Mouse (Mus musculus): Measurements from ENCODE around the gene Ilf3. TPM values are rescaled to one million over a fixed set of nuclear protein-coding genes. Genes with fewer than 3 reads are reported as not detected.
A peak's percentile ranks its signal among the peaks of the same experiment; 100 is the strongest.

The Ilf3 gene
- total and polyA plus RNA-seq, 2 experiments from 2014 or later: 89.5 to 184 TPM

- no peaks in the 10 kb centered on the region for H3K9me3 ChIP-seq (ENCODE audit: low read length)
- 6% methylated on average over 6 of the region's 6 CpGs for WGBS
- ATAC-seq (no peak), DNase-seq (ENCODE audit: low spot score) (no peak)
- H3K27ac ChIP-seq: peak overlapping the region; percentile 91
- H3K9ac ChIP-seq (replicated peaks; ENCODE audit: low read length): peak overlapping the region; percentile 95
- peaks cover 3% of the 10 kb centered on the region; the same call in 1 of the 2 replicates for H3K36me3 ChIP-seq (ENCODE audit: insufficient read depth, low read length)
- no peaks in the 10 kb centered on the region for H3K27me3 ChIP-seq (ENCODE audit: insufficient read depth, low read length)
- H3K4me1 ChIP-seq (ENCODE audit: insufficient read depth, low read length): peaks cover 21% of the 10 kb centered on the region
- H3K4me3 ChIP-seq (ENCODE audit: low read length): peak overlapping the region; percentile 97
- TF ChIP-seq CTCF (IDR thresholded peaks at IDR 0.05; ENCODE audit: low read depth): no peak
- H3K4me2 ChIP-seq (ENCODE audit: low read depth, low read length): peak overlapping the region; percentile 98
Observed at GRCm38 (mm10) chr9:21425556-21425945, 57.9 kb downstream of the Ilf3 start.

- Histone ChIP-seq H3K4me1 (ENCODE audit: insufficient read depth, low read length) (peaks cover 21% of the 10 kb centered on the region), H3K9me3 (ENCODE audit: low read length) (no peaks in the 10 kb centered on the region), H3K4me3 (ENCODE audit: low read length) (peak overlapping the region; percentile 97), H3K9ac (replicated peaks; ENCODE audit: low read length) (peak overlapping the region; percentile 95), H3K36me3 (ENCODE audit: insufficient read depth, low read length) (peaks cover 3% of the 10 kb centered on the region; the same call in 1 of the 2 replicates), H3K4me2 (ENCODE audit: low read depth, low read length) (peak overlapping the region; percentile 98), H3K27ac (no peak overlapping the region; the same call in 1 of the 2 replicates), H3K27me3 (ENCODE audit: insufficient read depth, low read length) (no peaks in the 10 kb centered on the region)
- WGBS: 21% methylated on average over 1 of the region's 1 CpGs
- TF ChIP-seq CTCF (IDR thresholded peaks at IDR 0.05; ENCODE audit: low read depth): no peak
- ATAC-seq (no peak), DNase-seq (ENCODE audit: low spot score) (no peak)
Observed at GRCm38 (mm10) chr9:21426013-21426412, 58.3 kb downstream of the Ilf3 start.

GRCm38 (mm10) chr9:21426525-21426924, 58.9 kb downstream of the Ilf3 start:
- Histone ChIP-seq H3K4me3 (ENCODE audit: low read length) (no peak overlapping the region), H3K27me3 (ENCODE audit: insufficient read depth, low read length) (no peaks in the 10 kb centered on the region), H3K36me3 (ENCODE audit: insufficient read depth, low read length) (peaks cover under 1% of the 10 kb centered on the region; the same call in 1 of the 2 replicates), H3K9ac (replicated peaks; ENCODE audit: low read length) (0 out of 2 replicates have a peak overlapping the region, but pooled peaks have one; percentile 24), H3K9me3 (ENCODE audit: low read length) (no peaks in the 10 kb centered on the region), H3K4me2 (ENCODE audit: low read depth, low read length) (peak overlapping the region; percentile 98), H3K4me1 (ENCODE audit: insufficient read depth, low read length) (peaks cover 21% of the 10 kb centered on the region), H3K27ac (no peak overlapping the region)
- no peak for DNase-seq (ENCODE audit: low spot score)
- ATAC-seq: no peak
- TF ChIP-seq CTCF (IDR thresholded peaks at IDR 0.05; ENCODE audit: low read depth): no peak
- WGBS: 78% methylated on average over 2 of the region's 2 CpGs

- H3K36me3 ChIP-seq (ENCODE audit: insufficient read depth, low read length): no peaks in the 10 kb centered on the region
- no peak overlapping the region for H3K4me2 ChIP-seq (ENCODE audit: low read depth, low read length)
- no peak for DNase-seq (ENCODE audit: low spot score)
- H3K4me3 ChIP-seq (ENCODE audit: low read length): no peak overlapping the region
- 80% methylated on average over 2 of the region's 2 CpGs for WGBS
- no peak overlapping the region for H3K27ac ChIP-seq
- H3K9me3 ChIP-seq (ENCODE audit: low read length): no peaks in the 10 kb centered on the region
- peaks cover 21% of the 10 kb centered on the region for H3K4me1 ChIP-seq (ENCODE audit: insufficient read depth, low read length)
- H3K27me3 ChIP-seq (ENCODE audit: insufficient read depth, low read length): no peaks in the 10 kb centered on the region
- TF ChIP-seq CTCF (IDR thresholded peaks at IDR 0.05; ENCODE audit: low read depth): no peak
- no peak for ATAC-seq
- peak overlapping the region; percentile 6; the same call in 1 of the 2 replicates for H3K9ac ChIP-seq (replicated peaks; ENCODE audit: low read length)
Observed at GRCm38 (mm10) chr9:21427773-21428172, 60.1 kb downstream of the Ilf3 start.

GRCm38 (mm10) chr9:21428178-21428577, 60.5 kb downstream of the Ilf3 start:
- Histone ChIP-seq H3K4me3 (ENCODE audit: low read length) (no peak overlapping the region), H3K27ac (no peak overlapping the region), H3K36me3 (ENCODE audit: insufficient read depth, low read length) (no peaks in the 10 kb centered on the region), H3K9ac (replicated peaks; ENCODE audit: low read length) (peak overlapping the region; percentile 6; the same call in 1 of the 2 replicates), H3K4me1 (ENCODE audit: insufficient read depth, low read length) (peaks cover 21% of the 10 kb centered on the region), H3K27me3 (ENCODE audit: insufficient read depth, low read length) (no peaks in the 10 kb centered on the region), H3K4me2 (ENCODE audit: low read depth, low read length) (no peak overlapping the region), H3K9me3 (ENCODE audit: low read length) (no peaks in the 10 kb centered on the region)
- no peak for ATAC-seq
- no peak for DNase-seq (ENCODE audit: low spot score)
- 87% methylated on average over 6 of the region's 6 CpGs for WGBS
- no peak for TF ChIP-seq CTCF (IDR thresholded peaks at IDR 0.05; ENCODE audit: low read depth)

GRCm38 (mm10) chr9:21430724-21431123, 63.1 kb downstream of the Ilf3 start:
- no peaks in the 10 kb centered on the region for H3K36me3 ChIP-seq (ENCODE audit: insufficient read depth, low read length)
- WGBS: 58% methylated on average over 7 of the region's 7 CpGs
- H3K9ac ChIP-seq (replicated peaks; ENCODE audit: low read length): no peak overlapping the region
- H3K4me2 ChIP-seq (ENCODE audit: low read depth, low read length): no peak overlapping the region
- no peak overlapping the region for H3K27ac ChIP-seq
- H3K27me3 ChIP-seq (ENCODE audit: insufficient read depth, low read length): no peaks in the 10 kb centered on the region
- ATAC-seq (peak; percentile 28; the same call in 1 of the 2 replicates), DNase-seq (ENCODE audit: low spot score) (no peak)
- no peak for TF ChIP-seq CTCF (IDR thresholded peaks at IDR 0.05; ENCODE audit: low read depth)
- H3K4me3 ChIP-seq (ENCODE audit: low read length): no peak overlapping the region
- no peaks in the 10 kb centered on the region for H3K9me3 ChIP-seq (ENCODE audit: low read length)
- peaks cover 18% of the 10 kb centered on the region for H3K4me1 ChIP-seq (ENCODE audit: insufficient read depth, low read length)

- Histone ChIP-seq H3K9ac (replicated peaks; ENCODE audit: low read length) (no peak overlapping the region), H3K36me3 (ENCODE audit: insufficient read depth, low read length) (no peaks in the 10 kb centered on the region), H3K4me3 (ENCODE audit: low read length) (no peak overlapping the region), H3K27me3 (ENCODE audit: insufficient read depth, low read length) (no peaks in the 10 kb centered on the region), H3K4me1 (ENCODE audit: insufficient read depth, low read length) (peaks cover 10% of the 10 kb centered on the region; the same call in 1 of the 2 replicates), H3K9me3 (ENCODE audit: low read length) (no peaks in the 10 kb centered on the region), H3K27ac (no peak overlapping the region), H3K4me2 (ENCODE audit: low read depth, low read length) (no peak overlapping the region)
- no peak for TF ChIP-seq CTCF (IDR thresholded peaks at IDR 0.05; ENCODE audit: low read depth)
- 87% methylated on average over 7 of the region's 7 CpGs for WGBS
- no peak for DNase-seq (ENCODE audit: low spot score)
- ATAC-seq: no peak
Observed at GRCm38 (mm10) chr9:21432066-21432465, 64.4 kb downstream of the Ilf3 start.
